Mouse (Mus musculus): Measurements from ENCODE around the gene Gm5134. TPM values are rescaled to one million over a fixed set of nuclear protein-coding genes. Genes with fewer than 3 reads are reported as not detected.

Gene Gm5134
- polyA plus RNA-seq, 1 experiment = 0.19 TPM

- 54% methylated on average over 10 of the region's 10 CpGs for WGBS
- DNase-seq (ENCODE audit: low read depth, low spot score) = no peak
Observed at GRCm38 (mm10) chr10:75937851-75938643, 16.3 kb upstream of the Gm5134 start.

GRCm38 (mm10) chr10:75939481-75940234, 14.7 kb upstream of the Gm5134 start:
- 64% methylated on average over 9 of the region's 9 CpGs for WGBS

GRCm38 (mm10) chr10:75940520-75940919, 13.8 kb upstream of the Gm5134 start, which contains the start of gene Gm867:
TSS of gene Gm867 (minus strand) at chr10:75940672.
- no peak for DNase-seq (ENCODE audit: low read depth, low spot score)
- 84% methylated on average over 5 of the region's 5 CpGs for WGBS

More at GRCm38 (mm10) chr10:75939481-75940234, 14.7 kb upstream of the Gm5134 start:
- DNase-seq (ENCODE audit: low read depth, low spot score) = no peak

- no peak for DNase-seq (ENCODE audit: low read depth, low spot score)
- WGBS = 82% methylated on average over 9 of the region's 9 CpGs
Observed at GRCm38 (mm10) chr10:75941042-75941824, 13.1 kb upstream of the Gm5134 start.

- no peak for DNase-seq (ENCODE audit: low read depth, low spot score)
- WGBS = 75% methylated on average over 15 of the region's 15 CpGs
Observed at GRCm38 (mm10) chr10:75942736-75943477, 11.4 kb upstream of the Gm5134 start, which contains the start of gene Vpreb3. TSS of gene Vpreb3 (plus strand) at chr10:75943057.

- DNase-seq (ENCODE audit: low read depth, low spot score) = no peak
- WGBS = 46% methylated on average over 11 of the region's 11 CpGs
Observed at GRCm38 (mm10) chr10:75944066-75944772, 10.1 kb upstream of the Gm5134 start.

- no peak for DNase-seq (ENCODE audit: low read depth, low spot score)
- 92% methylated on average over 7 of the region's 7 CpGs for WGBS
Observed at GRCm38 (mm10) chr10:75945213-75945612, 9.1 kb upstream of the Gm5134 start.

DNA sequence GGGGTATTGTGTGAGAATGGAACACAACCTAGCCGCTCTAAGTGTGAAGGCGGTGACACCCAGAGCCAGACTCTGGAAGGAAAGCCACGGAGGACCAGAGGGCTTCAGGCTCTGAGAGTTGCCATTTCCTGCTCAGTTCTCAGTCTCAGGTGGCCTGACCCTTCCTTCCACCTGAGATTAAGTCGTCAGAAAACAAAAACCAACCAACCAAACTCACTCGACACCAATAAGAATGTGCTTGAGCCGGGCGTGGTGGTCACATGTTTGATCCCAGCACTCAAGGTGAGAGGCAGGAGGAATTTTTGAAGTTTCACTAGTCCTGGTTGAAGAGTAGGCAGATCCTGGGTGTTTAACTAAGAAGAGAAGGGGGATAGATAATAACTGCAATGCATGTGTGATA, 8.4 kb upstream of the Gm5134 start:
- DNase-seq (ENCODE audit: low read depth, low spot score) = no peak
- 62% methylated on average over 7 of the region's 7 CpGs for WGBS

DNA sequence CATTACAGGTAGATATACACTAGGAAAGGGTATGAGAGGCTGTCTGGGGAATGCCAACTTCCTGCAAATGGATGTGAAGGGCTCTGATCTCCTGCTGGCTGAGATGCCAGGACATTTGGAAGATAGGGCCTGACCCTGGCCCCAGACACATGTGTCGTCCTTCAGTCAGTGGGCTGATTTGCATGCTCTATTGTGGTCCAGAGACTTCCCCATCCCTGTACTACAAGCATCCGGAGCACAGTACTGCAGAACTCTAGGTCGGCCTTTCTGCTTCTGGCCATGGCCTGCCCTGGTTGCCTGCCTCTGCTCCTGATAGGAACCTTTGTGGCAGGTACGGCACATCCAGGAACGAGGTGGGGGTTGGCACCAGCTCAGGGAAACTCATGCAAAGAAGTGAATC, 6.2 kb upstream of the Gm5134 start:
- WGBS = 79% methylated on average over 5 of the region's 5 CpGs

DNA sequence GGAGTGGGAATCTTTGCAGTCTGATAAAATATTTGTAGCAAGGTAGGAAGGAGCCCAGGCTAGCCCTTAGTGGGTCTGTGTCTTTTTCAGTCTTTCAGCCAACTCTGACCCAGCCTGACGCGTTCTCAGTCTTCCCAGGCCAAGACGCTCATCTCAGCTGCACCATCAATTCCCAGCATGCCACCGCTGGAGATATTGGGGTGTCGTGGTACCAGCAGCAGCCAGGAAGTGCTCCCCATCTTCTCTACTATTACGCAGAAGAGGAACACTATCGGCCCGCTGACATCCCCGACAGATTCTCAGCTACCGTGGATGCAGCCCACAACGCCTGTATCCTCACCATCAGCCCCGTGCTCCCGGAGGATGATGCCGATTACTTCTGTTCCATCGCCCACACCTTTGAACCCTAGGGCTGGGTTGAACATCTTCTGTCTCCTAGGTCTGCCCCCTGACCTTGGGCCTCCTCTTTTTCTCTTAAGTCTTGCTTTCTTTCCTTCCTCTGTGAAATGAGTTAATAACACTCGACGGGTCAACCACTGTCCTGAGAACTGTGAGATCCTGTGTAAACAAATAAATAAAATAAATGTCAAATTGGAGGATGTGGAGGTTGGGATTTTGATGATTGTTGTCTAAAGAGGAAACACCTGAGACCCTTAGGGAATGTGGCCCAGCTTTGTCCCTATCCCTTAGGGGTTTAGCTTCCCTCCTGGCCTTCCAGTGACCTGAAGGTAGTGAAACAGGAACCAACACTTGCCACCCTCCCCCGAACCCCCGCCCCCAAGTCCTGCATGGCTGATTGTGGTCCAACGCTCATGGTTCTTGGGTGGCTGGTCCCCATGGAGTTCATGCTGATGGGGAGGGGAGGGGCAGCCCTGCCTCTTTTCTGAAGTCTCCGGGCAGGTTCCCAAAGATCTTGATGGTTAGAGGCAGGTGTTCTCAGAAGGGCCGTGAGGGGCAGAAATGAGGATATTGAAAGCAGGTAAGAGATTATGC, 5.0 kb upstream of the Gm5134 start:
- WGBS = 75% methylated on average over 22 of the region's 22 CpGs
- DNase-seq (ENCODE audit: low read depth, low spot score) = no peak

More for the DNA sequence above, 6.2 kb upstream of the Gm5134 start:
- no peak for DNase-seq (ENCODE audit: low read depth, low spot score)

GRCm38 (mm10) chr10:75950791-75951210, 3.5 kb upstream of the Gm5134 start:
- DNase-seq (ENCODE audit: low read depth, low spot score) = no peak
- 14% methylated on average over 23 of the region's 23 CpGs for WGBS

DNA sequence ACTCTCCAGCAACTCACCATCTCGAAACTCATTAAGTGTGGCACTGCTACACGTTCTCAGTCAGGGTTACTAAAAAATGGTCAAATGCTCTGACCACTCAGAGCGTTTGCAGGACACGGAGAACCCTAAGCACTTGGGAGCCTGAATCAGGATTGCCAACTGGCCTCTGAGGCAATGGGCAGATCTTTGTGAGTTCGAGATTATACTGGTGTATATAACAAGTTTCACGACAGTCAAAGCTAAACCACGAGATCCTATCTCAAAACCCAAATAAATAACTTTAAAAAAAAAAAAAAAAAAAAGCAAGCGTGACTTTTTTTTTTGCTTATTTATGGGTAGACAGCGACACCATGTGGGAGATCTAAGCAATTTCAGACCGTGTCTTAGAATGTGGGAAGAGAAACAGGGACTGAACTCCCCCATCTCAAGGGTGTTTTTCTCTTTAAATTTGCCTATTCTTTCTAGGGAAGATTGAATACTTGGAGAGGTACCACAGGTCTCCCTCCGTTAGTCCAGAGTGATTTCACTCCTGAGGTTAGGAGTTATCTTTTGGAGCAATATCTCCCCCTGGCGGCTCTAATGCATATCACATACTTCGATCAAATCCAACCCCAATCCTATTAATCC, 2.8 kb upstream of the Gm5134 start:
- 1% methylated on average over 13 of the region's 13 CpGs for WGBS

GRCm38 (mm10) chr10:75973846-75974245, 19.5 kb downstream of the Gm5134 start:
- WGBS = 88% methylated on average over 10 of the region's 10 CpGs
- no peak for DNase-seq (ENCODE audit: low read depth, low spot score)

More for the DNA sequence above, 2.8 kb upstream of the Gm5134 start:
- DNase-seq (ENCODE audit: low read depth, low spot score) = no peak

GRCm38 (mm10) chr10:75975216-75975615, 20.9 kb downstream of the Gm5134 start:
- WGBS = 53% methylated on average over 5 of the region's 5 CpGs
- DNase-seq (ENCODE audit: low read depth, low spot score) = no peak

DNA sequence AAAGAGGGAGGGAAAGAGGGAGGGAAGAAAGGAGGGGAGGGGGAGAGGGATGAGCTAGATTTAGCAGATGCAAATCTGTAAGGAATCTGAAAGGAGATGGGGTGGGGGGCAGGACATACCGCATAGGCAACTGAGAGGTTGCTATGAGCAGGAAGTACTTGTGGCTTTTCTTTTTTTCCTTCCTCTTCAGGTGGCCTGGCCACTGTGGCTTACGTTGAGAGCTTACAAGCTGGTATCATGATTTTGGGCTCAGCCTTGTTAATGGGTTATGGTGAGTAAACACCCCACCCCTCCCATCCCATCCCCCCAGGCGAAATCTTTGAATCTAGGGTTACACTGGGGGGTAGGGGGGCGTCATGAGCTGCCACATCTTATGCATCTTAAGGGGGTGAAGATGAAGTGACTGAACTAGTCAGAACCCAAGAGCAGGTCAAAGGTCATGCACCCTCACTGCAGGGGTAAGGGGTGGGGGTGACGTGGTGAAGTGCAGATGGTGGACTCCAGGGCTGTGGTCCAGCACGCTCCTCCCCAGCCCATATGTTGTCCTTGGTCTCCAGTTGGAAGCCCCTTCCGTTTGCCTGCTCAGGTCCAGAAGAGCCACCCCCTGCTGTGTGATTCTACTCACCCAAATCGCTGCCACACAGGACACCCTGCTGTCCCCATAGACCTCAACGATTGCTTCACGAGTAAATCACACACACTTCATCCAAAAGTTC, 24.0 kb downstream of the Gm5134 start:
- whole genome bisulfite sequencing = 44% methylated on average over 10 of the region's 10 CpGs
- DNase-seq (ENCODE audit: low read depth, low spot score) = no peak

DNA sequence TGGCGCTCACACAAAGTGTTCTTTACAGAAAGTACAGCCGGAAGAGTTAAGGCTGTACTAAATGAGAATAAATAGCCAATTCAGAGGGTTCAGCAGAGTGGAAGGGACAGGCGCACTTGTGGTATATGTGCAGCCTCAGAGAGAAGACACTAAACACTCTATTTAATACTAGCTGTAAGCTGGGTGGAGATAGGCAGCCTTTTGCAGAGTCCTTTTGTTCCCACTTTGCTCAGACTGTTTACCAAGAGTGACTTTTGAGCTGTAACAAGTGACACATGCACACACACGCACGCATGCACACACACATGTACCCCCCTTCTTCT, 24.5 kb downstream of the Gm5134 start:
- 76% methylated on average over 5 of the region's 5 CpGs for WGBS
- no peak for DNase-seq (ENCODE audit: low read depth, low spot score)

GRCm38 (mm10) chr10:75979432-75979831, 25.1 kb downstream of the Gm5134 start:
- DNase-seq (ENCODE audit: low read depth, low spot score) = no peak
- 81% methylated on average over 3 of the region's 3 CpGs for WGBS

Data from large intestine, adult 2 months (tissue).